Mouse (Mus musculus) ES-Bruce4 (cell line): ENCODE measurements around the gene Sult2b1.

Experiments
- CTCF ChIP-seq: IDR thresholded peaks from one replicate; pipeline ENCODE4 v1.8.1; 2011; ENCODE audit warnings: low read depth, low read length
- POLR2A ChIP-seq: IDR thresholded peaks from one replicate; pipeline ENCODE4 v1.8.1; 2011; ENCODE audit warnings: low read length; ENCODE audit not compliant: insufficient read depth

DNA sequence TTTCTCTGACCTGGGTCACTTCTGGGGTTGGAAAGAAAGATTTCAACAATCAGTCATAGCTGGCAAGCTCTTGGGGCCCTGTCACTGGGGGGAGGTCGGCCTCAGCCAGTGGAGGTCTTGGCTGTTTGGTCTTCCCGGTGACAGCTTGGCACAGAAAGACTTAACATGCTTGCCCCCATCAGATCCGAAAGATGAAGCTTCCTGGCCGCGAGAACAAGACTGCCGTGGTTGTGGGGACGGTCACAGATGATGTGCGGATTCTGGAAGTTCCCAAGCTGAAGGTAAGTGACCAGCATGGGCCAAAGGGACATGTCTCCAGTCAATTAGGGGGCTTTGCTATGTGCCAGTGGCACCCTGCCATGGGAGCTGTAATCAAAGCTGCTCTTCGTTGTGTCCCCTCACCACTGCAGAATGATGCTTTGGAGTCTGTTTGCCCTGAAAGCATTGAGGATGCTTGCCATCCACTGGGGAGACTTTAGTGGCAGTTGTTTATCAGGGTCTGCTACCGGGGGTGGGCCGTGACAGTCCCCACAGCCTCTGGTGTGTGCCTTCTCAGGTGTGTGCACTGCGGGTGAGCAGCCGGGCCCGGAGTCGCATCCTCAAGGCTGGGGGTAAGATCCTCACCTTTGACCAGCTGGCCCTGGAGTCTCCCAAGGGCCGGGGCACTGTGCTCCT, 64.6 kb downstream of the Sult2b1 start:
- TF ChIP-seq CTCF: no peak
- no peak for TF ChIP-seq POLR2A
